Mouse (Mus musculus) erythroblast, embryonic 14.5 days (primary cell): ENCODE data around the gene Adad2. TPM values are rescaled to one million over a fixed set of nuclear protein-coding genes. Genes with fewer than 3 reads are reported as not detected.

Experiments
- H3K27me3 ChIP-seq: 2 replicates; pipeline ENCODE4 v1.6.1; 2012; ENCODE audit warnings: inconsistent platforms; ENCODE audit not compliant: control insufficient read depth
- H3K36me3 ChIP-seq: 2 replicates; pipeline ENCODE4 v1.6.1; 2012; ENCODE audit warnings: mild to moderate bottlenecking, inconsistent platforms; ENCODE audit not compliant: control insufficient read depth
- H3K4me1 ChIP-seq: 2 replicates; pipeline ENCODE4 v1.6.1; 2012; ENCODE audit warnings: inconsistent platforms; ENCODE audit not compliant: control insufficient read depth
- H3K4me3 ChIP-seq: replicated peaks from 2 replicates; pipeline ENCODE3; 2012; ENCODE audit warnings: moderate library complexity, mild to moderate bottlenecking, inconsistent platforms
- H3K9me3 ChIP-seq: 2 replicates; pipeline ENCODE4 v1.6.1; 2012; ENCODE audit warnings: low read length, inconsistent platforms, mixed read lengths; ENCODE audit not compliant: control insufficient read depth
- GATA1 ChIP-seq: IDR thresholded peaks from 2 replicates; pipeline ENCODE4 v1.6.1; 2012; ENCODE audit warnings: low read length, inconsistent platforms, mixed read lengths
- TAL1 ChIP-seq: IDR thresholded peaks from 3 replicates; pipeline ENCODE4 v1.6.1; 2012; ENCODE audit warnings: low read length, inconsistent platforms, mixed read lengths
- polyA plus RNA-seq: library from polyadenylated mRNA; stranded (reverse); fragments of >175 nt; gene quantifications from 2 replicates; pipeline ENCODE4 v1.2.3, GENCODE M21; 2012

The Adad2 gene
- polyA plus RNA-seq, 1 experiment = not detected

DNA sequence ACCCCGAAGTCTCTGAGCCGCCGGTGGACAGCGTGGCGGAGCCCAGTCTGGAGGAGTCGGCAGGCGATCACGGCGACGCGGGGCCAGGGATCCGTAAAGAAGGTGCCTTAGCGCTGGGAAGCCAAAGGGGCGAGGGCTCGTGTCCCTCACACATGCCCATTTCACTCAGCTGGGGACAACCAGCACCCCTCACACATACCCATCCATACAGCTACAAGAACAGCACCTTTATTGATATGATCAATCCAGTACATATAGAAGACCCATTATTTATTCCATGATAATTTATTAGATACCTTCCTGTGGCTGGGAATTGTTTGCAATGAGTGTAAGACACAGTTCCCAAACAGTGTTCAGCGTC lies 37.2 kb upstream of the Adad2 start:
- H3K9me3 ChIP-seq = no peaks in the 10 kb centered on the region
- no peaks in the 10 kb centered on the region; the same call in 1 of the 2 replicates for H3K27me3 ChIP-seq
- peaks cover 10% of the 10 kb centered on the region for H3K36me3 ChIP-seq
- TF ChIP-seq GATA1 = no peak
- no peak for TF ChIP-seq TAL1
- H3K4me1 ChIP-seq = peaks cover 72% of the 10 kb centered on the region
- H3K4me3 ChIP-seq = peak overlapping the region; percentile 85

- Histone ChIP-seq H3K4me3 (no peak overlapping the region), H3K4me1 (peaks cover 69% of the 10 kb centered on the region), H3K36me3 (no peaks in the 10 kb centered on the region), H3K27me3 (no peaks in the 10 kb centered on the region; the same call in 1 of the 2 replicates), H3K9me3 (no peaks in the 10 kb centered on the region)
- TF ChIP-seq TAL1 = no peak
- TF ChIP-seq GATA1 = no peak
Observed at GRCm38 (mm10) chr8:119579096-119579495, 33.5 kb upstream of the Adad2 start.

GRCm38 (mm10) chr8:119580441-119581161 lies 31.9 kb upstream of the Adad2 start:
- H3K4me3 ChIP-seq = no peak overlapping the region
- no peaks in the 10 kb centered on the region; the same call in 1 of the 2 replicates for H3K27me3 ChIP-seq
- TF ChIP-seq TAL1 (no peak), GATA1 (no peak)
- no peaks in the 10 kb centered on the region for H3K9me3 ChIP-seq
- H3K36me3 ChIP-seq = no peaks in the 10 kb centered on the region
- peaks cover 63% of the 10 kb centered on the region for H3K4me1 ChIP-seq

- TF ChIP-seq TAL1 (no peak), GATA1 (no peak)
- Histone ChIP-seq H3K9me3 (no peaks in the 10 kb centered on the region; the same call in 1 of the 2 replicates), H3K4me3 (peak overlapping the region; percentile 62), H3K27me3 (no peaks in the 10 kb centered on the region), H3K36me3 (no peaks in the 10 kb centered on the region), H3K4me1 (peaks cover 48% of the 10 kb centered on the region)
Observed at GRCm38 (mm10) chr8:119585901-119586300, 26.6 kb upstream of the Adad2 start.

- peaks cover 30% of the 10 kb centered on the region for H3K4me1 ChIP-seq
- H3K4me3 ChIP-seq = no peak overlapping the region
- no peaks in the 10 kb centered on the region for H3K36me3 ChIP-seq
- H3K27me3 ChIP-seq = no peaks in the 10 kb centered on the region
- TF ChIP-seq TAL1 (no peak), GATA1 (no peak)
- no peaks in the 10 kb centered on the region; the same call in 1 of the 2 replicates for H3K9me3 ChIP-seq
Observed at GRCm38 (mm10) chr8:119588321-119588720, 24.2 kb upstream of the Adad2 start.

DNA sequence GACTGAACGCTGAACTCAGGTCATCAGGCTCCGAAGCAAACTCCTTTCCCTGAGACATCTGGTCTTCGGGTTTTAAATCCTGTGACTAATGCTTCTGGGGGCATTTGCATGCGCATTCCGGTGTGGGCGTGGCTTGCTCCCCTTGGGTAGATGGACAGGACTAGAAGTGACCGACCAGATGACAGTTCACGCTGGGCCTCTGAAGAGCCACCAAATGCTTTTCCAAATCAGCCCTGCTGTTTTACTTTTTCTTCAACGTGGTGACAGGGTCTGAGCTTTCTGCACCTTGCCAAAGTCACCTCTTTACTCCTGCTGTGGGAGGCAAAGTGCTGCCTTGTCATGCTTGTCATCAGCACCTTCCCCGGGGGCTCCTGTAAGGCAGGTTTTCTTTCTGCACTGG lies 23.7 kb upstream of the Adad2 start:
- Histone ChIP-seq H3K9me3 (no peaks in the 10 kb centered on the region; the same call in 1 of the 2 replicates), H3K36me3 (no peaks in the 10 kb centered on the region), H3K4me1 (peaks cover 30% of the 10 kb centered on the region), H3K4me3 (no peak overlapping the region), H3K27me3 (no peaks in the 10 kb centered on the region)
- TF ChIP-seq GATA1 (no peak), TAL1 (no peak)

DNA sequence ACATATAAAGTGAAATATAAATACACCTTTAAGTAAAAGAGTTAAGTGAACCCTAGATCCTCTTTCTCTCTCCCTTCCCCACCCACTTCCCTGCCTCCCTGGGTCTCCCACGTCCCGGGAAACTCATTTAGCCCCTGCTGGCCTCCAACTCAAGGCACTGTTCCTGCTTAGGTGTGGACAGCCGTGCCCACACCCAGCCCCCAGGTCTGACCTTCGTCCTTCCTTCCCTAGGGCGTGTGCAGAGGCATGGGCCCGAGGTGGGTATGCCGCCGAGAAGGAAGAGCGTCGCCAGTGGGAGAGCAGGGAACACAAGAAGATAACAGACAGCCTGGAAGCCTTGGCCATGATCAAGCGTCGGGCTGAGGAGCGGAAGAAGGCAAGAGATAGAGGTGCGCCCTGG lies 22.2 kb upstream of the Adad2 start:
- H3K27me3 ChIP-seq = no peaks in the 10 kb centered on the region
- no peaks in the 10 kb centered on the region; the same call in 1 of the 2 replicates for H3K9me3 ChIP-seq
- no peak overlapping the region for H3K4me3 ChIP-seq
- H3K36me3 ChIP-seq = no peaks in the 10 kb centered on the region
- peaks cover 21% of the 10 kb centered on the region for H3K4me1 ChIP-seq
- TF ChIP-seq TAL1 (no peak), GATA1 (no peak)

GRCm38 (mm10) chr8:119591456-119591855 lies 21.1 kb upstream of the Adad2 start:
- TF ChIP-seq TAL1 (no peak), GATA1 (no peak)
- H3K36me3 ChIP-seq = peaks cover 2% of the 10 kb centered on the region
- H3K4me1 ChIP-seq = peaks cover 13% of the 10 kb centered on the region
- H3K27me3 ChIP-seq = no peaks in the 10 kb centered on the region
- H3K9me3 ChIP-seq = no peaks in the 10 kb centered on the region
- no peak overlapping the region for H3K4me3 ChIP-seq

DNA sequence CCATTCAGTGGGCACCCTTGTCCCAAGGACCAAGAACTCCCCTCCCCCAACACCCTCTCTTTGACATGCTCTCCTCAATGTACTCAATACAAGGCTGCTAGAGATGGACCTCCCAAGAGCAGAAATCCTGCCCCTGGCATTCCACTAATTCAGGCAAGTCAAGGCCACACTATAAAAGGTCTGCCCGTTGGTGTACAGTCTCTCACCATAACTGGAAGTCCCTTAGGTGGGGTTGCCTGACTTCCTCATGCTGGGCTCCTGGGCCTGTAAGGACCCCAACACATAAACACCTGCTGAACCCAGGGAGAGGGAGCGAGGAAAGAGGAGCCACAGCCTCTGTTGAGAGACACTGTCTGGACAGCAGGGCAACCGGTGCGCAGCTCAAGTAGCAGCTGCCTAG lies 8.8 kb upstream of the Adad2 start:
- H3K4me3 ChIP-seq = peak overlapping the region; percentile 76
- no peaks in the 10 kb centered on the region for H3K27me3 ChIP-seq
- no peaks in the 10 kb centered on the region for H3K9me3 ChIP-seq
- no peak for TF ChIP-seq GATA1
- no peak for TF ChIP-seq TAL1
- H3K36me3 ChIP-seq = peaks cover 46% of the 10 kb centered on the region
- H3K4me1 ChIP-seq = peaks cover 22% of the 10 kb centered on the region

GRCm38 (mm10) chr8:119604398-119604803 lies 8.1 kb upstream of the Adad2 start:
- peaks cover 22% of the 10 kb centered on the region for H3K4me1 ChIP-seq
- H3K27me3 ChIP-seq = no peaks in the 10 kb centered on the region
- peak overlapping the region; percentile 76 for H3K4me3 ChIP-seq
- TF ChIP-seq GATA1 = no peak
- no peak for TF ChIP-seq TAL1
- peaks cover 40% of the 10 kb centered on the region for H3K36me3 ChIP-seq
- H3K9me3 ChIP-seq = peaks cover 4% of the 10 kb centered on the region; the same call in 1 of the 2 replicates
